Mouse (Mus musculus) lung, embryonic 16.5 days (tissue): ENCODE data around the gene Spred3. TPM values are rescaled to one million over a fixed set of nuclear protein-coding genes. Genes with fewer than 3 reads are reported as not detected.
A peak's percentile ranks its signal among the peaks of the same experiment; 100 is the strongest.
"Not testable (repeated sequence)": the region's sequence is repeated elsewhere in the genome, so short reads cannot be mapped to it uniquely, and the experiment has no call there.

Source experiments
- ATAC-seq: fragments of 200-750 bp; cut with Nextera tagmentation; 2 replicates; pipeline ENCODE4 v1.8.0; 2017; ENCODE audit warnings: low read depth, mild to moderate bottlenecking, moderate library complexity
- H3K27ac ChIP-seq: fragments of 300-500 bp; sonication (generic); 2 replicates; pipeline ENCODE4 v1.5.1; 2014; ENCODE audit warnings: mild to moderate bottlenecking, control low read depth, low read length
- H3K27me3 ChIP-seq: fragments of 300-500 bp; sonication (generic); 2 replicates; pipeline ENCODE4 v1.6.1; 2014; ENCODE audit warnings: low read depth, low read length, mixed read lengths; ENCODE audit not compliant: control insufficient read depth, insufficient read depth
- H3K36me3 ChIP-seq: fragments of 300-500 bp; sonication (generic); 2 replicates; pipeline ENCODE4 v1.6.1; 2014; ENCODE audit warnings: low read length; ENCODE audit not compliant: control insufficient read depth, insufficient read depth
- H3K4me1 ChIP-seq: fragments of 300-500 bp; sonication (generic); replicated peaks from 2 replicates; pipeline ENCODE4 v1.6.1; 2014; ENCODE audit warnings: low read length, mixed read lengths; ENCODE audit not compliant: control insufficient read depth, insufficient read depth
- H3K4me2 ChIP-seq: fragments of 300-500 bp; sonication (generic); 2 replicates; pipeline ENCODE4 v1.6.1; 2014; ENCODE audit warnings: low read depth, low read length, control low read depth
- H3K4me3 ChIP-seq: fragments of 300-500 bp; sonication (generic); 2 replicates; pipeline ENCODE4 v1.5.1; 2014; ENCODE audit warnings: mild to moderate bottlenecking, low read length, control low read depth
- H3K9ac ChIP-seq: fragments of 300-500 bp; sonication (generic); 2 replicates; pipeline ENCODE4 v1.6.1; 2014; ENCODE audit warnings: low read length, control low read depth
- H3K9me3 ChIP-seq: fragments of 300-500 bp; sonication (generic); 2 replicates; pipeline ENCODE4 v1.6.1; 2016; ENCODE audit warnings: low read length; ENCODE audit not compliant: control insufficient read depth
- WGBS: fragments of 180-500 bp; shearing (Covaris S2); extraction: QIAGEN DNeasy Blood & Tissue Kit; methylation state at CpG from one replicate; pipeline ENCODE4 v1.1.7; 2014; 5-methylcytosine and 5-hydroxymethylcytosine counted together
- polyA plus RNA-seq: library from polyadenylated mRNA; unstranded; fragments of >200 nt; fragmentation: Nextera tagmentation; extraction: Ambion mirVana; gene quantifications from 2 replicates; pipeline ENCODE4 v1.2.1, GENCODE M21; 2015

Spred3 gene
- 1.2 and 2.0 TPM in 2 replicates for polyA plus RNA-seq

DNA sequence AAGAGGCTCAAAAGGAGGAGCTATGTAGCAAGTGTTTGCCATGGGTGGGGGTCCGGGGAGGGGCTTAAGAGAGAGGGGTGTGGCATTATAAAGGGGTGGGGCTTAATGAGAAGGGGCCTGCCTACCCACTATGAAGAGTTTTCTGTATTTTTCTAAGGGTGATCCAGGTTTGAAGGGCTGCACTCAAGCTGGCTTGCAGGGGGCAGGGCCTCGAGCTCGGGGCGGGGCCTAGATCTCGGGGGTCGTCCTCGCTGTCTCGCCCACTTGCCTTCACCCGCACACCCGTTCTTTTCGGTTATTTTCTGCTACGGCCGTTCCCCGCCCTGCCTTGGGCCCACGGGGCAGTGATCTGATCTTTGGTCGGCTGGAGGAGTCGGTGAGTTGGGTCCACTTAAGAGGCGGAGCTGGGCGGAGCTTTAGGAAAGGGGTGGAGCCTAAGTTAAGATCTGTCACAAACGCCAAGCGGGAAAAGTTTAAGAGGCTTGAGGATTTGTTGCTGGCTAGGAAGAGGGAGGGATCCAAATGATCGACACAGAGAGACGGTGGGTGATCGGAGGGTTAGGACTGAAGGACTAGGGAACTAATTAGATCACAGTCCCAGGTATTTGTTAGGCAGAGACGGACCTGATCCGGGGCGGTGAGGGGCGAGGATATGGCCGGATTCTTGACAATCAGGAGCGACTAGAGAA, at the start of gene Spred3, which contains the start of gene Ggn:
Spred3 (minus strand) TSS at position 346 of the 689 bp plus-strand sequence.
Ggn (plus strand) TSS at position 145 of the 689 bp plus-strand sequence.
- Histone ChIP-seq H3K4me3 (peak within 1 kb of the TSS; percentile 52), H3K9me3 (no peaks in the 10 kb centered on the region), H3K27ac (peak within 1 kb of the TSS; percentile 86), H3K9ac (peak within 1 kb of the TSS; percentile 66), H3K36me3 (peaks cover 17% of the 10 kb centered on the region), H3K4me2 (peak within 1 kb of the TSS; percentile 84), H3K4me1 (peaks cover 25% of the 10 kb centered on the region), H3K27me3 (peaks cover 43% of the 10 kb centered on the region)
- peak; percentile 73 for ATAC-seq
- WGBS = under 1% methylated on average over 30 of the region's 30 CpGs

GRCm38 (mm10) chr7:29214846-29215245, 44.6 kb upstream of the Spred3 start:
- H3K36me3 ChIP-seq = 0 out of 2 replicates have a peak, but pooled peaks cover under 1% of the 10 kb centered on the region
- peak overlapping the region; percentile 52; the same call in 1 of the 2 replicates for H3K27ac ChIP-seq
- H3K4me2 ChIP-seq = no peak overlapping the region
- no peak overlapping the region for H3K4me3 ChIP-seq
- no peak overlapping the region for H3K9ac ChIP-seq
- WGBS = 37% methylated on average over 15 of the region's 15 CpGs
- ATAC-seq = no peak
- H3K4me1 ChIP-seq = peaks cover 3% of the 10 kb centered on the region
- H3K27me3 ChIP-seq = no peaks in the 10 kb centered on the region
- peaks cover 6% of the 10 kb centered on the region for H3K9me3 ChIP-seq

DNA sequence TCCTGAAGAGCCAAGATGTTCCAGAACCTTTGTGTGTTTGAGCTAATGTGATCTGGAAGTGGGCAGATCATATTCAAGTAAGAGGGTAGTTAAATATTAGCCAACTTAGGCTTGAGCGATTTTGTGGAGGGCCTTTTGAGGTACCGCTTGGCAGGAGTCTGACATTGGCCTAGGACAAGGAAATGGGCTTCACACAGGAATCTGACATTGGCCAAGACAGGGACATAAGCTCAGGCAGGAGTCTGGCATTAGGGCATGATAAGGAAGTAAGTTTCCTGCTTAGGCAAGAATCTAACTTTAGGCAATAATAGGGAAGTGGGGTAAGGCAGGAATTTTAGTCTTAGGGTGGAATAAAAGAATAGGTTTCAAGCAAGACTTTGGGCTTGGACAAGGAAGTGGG, 44.0 kb upstream of the Spred3 start:
- no peak overlapping the region for H3K9ac ChIP-seq
- H3K9me3 ChIP-seq = 0 out of 2 replicates have a peak, but pooled peaks cover 3% of the 10 kb centered on the region
- H3K36me3 ChIP-seq = no peaks in the 10 kb centered on the region
- peak; percentile 31 for ATAC-seq
- no peak overlapping the region for H3K4me2 ChIP-seq
- H3K4me3 ChIP-seq = no peak overlapping the region
- H3K4me1 ChIP-seq = peaks cover 3% of the 10 kb centered on the region
- H3K27me3 ChIP-seq = no peaks in the 10 kb centered on the region
- H3K27ac ChIP-seq = peak overlapping the region; percentile 52
- WGBS = 38% methylated on average over 2 of the region's 2 CpGs

DNA sequence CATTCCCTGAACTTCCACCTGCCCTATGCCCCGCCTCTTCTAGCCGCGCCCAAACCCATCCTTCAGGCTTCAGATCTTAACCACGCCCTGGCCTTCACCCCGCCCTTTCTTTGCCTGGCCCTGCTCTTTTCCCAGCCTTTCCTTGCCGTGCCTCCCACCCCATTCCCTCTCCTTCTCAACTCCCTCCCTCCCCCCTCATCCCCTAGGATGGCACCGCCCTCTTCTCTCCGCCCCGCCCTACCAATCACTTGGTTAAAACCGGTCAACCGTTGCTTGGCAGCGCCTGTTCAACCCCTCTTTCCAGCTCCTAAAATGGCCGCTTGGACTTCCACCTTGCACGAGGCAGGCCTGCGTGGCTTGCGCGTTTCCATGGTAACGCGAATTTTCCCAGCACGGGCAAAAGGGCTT, 43.5 kb upstream of the Spred3 start, which contains the start of gene Catsperg1:
Catsperg1 (minus strand) TSS at position 361 of the 408 bp plus-strand sequence.
- Histone ChIP-seq H3K4me1 (peaks cover 3% of the 10 kb centered on the region), H3K9me3 (0 out of 2 replicates have a peak, but pooled peaks cover 3% of the 10 kb centered on the region), H3K4me2 (peak within 1 kb of the TSS; percentile 27), H3K9ac (no peak within 1 kb of the TSS), H3K27me3 (no peaks in the 10 kb centered on the region), H3K36me3 (no peaks in the 10 kb centered on the region), H3K4me3 (no peak within 1 kb of the TSS; the same call in 1 of the 2 replicates), H3K27ac (peak within 1 kb of the TSS; percentile 52)
- ATAC-seq = peak; percentile 63
- 6% methylated on average over 20 of the region's 20 CpGs for WGBS

DNA sequence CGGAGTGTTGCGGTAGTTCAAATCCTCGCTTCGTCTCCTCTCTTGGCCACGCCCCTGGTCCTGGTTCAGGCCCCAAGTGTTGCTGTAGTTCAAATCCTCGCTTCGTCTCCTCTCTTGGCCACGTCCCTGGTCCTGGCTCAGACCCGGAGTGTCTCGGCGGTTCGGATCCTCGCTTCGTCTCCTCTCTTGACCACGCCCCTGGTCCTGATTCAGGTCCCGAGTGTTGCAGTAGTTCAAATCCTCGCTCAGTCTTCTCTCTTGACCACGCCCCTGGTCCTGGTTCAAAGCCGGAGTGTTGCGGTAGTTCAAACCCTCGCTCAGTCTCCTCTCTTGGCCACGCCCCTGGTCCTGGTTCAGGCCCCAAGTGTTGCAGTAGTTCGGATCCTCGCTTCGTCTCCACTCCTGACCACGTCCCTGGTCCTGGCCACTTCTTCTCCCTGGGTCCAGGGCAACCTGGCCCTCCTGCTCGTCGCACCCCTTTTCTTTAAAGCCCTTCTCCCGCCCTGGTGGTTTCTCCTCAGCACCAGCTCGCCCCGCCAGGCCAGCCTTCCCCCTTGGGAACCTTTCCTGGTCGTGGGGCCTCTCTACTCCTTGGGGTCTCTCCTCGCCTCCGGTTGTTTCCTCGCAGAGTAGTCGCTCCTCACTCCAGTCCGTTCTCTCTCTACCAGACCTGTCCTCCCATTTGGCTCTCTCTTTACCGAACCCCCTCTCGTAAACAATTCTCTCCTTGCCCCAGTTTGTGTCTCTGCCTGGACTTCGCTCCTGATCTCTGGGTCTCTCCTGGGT, 42.8 kb upstream of the Spred3 start:
- not testable (repeated sequence) for H3K27me3 ChIP-seq, H3K27ac ChIP-seq, H3K36me3 ChIP-seq, H3K9me3 ChIP-seq, H3K4me1 ChIP-seq, H3K9ac ChIP-seq, ATAC-seq, H3K4me3 ChIP-seq
- peak overlapping the region; percentile 27 for H3K4me2 ChIP-seq
- WGBS = 22% methylated on average over 40 of the region's 40 CpGs

- ATAC-seq = no peak
- Histone ChIP-seq H3K4me3 (peak overlapping the region; percentile 48), H3K9me3 (0 out of 2 replicates have a peak, but pooled peaks cover 3% of the 10 kb centered on the region), H3K4me1 (peaks cover 3% of the 10 kb centered on the region), H3K36me3 (no peaks in the 10 kb centered on the region), H3K4me2 (peak overlapping the region; percentile 57), H3K27ac (peak overlapping the region; percentile 94), H3K9ac (no peak overlapping the region; the same call in 1 of the 2 replicates), H3K27me3 (no peaks in the 10 kb centered on the region)
- WGBS = 22% methylated on average over 26 of the region's 26 CpGs
These were observed 42.1 kb upstream of the Spred3 start for GRCm38 (mm10) chr7:29212199-29212765.

GRCm38 (mm10) chr7:29211415-29212198, 41.4 kb upstream of the Spred3 start:
- WGBS = 6% methylated on average over 34 of the region's 34 CpGs
- Histone ChIP-seq H3K4me1 (peaks cover 3% of the 10 kb centered on the region), H3K4me2 (peak overlapping the region; percentile 57), H3K36me3 (no peaks in the 10 kb centered on the region), H3K27me3 (no peaks in the 10 kb centered on the region), H3K9ac (peak overlapping the region; percentile 42), H3K4me3 (peak overlapping the region; percentile 48), H3K27ac (peak overlapping the region; percentile 94), H3K9me3 (0 out of 2 replicates have a peak, but pooled peaks cover 3% of the 10 kb centered on the region)
- peak; percentile 90 for ATAC-seq

DNA sequence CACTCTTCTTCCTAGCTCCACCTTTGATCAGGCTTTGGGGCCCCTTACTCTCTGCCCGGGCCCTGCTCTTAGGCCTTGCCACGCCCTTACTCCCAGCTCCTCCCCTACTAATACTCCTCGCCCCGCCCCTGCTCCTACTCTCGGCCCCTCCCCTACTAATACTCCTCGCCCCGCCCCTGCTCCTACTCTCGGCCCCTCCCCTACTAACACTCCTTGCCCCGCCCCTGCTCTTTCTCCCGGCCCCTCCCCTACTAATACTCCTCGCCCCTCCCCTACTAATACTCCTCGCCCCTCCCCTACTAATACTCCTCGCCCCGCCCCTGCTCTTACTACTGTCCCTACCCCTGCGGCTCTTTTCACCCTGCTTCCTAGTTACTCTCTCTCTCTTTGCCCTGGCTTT, 40.8 kb upstream of the Spred3 start:
- not testable (repeated sequence) for H3K9me3 ChIP-seq, H3K27me3 ChIP-seq, H3K36me3 ChIP-seq, H3K4me1 ChIP-seq
- H3K27ac ChIP-seq = peak overlapping the region; percentile 94
- peak overlapping the region; percentile 42 for H3K9ac ChIP-seq
- H3K4me3 ChIP-seq = peak overlapping the region; percentile 48
- H3K4me2 ChIP-seq = peak overlapping the region; percentile 57
- WGBS = 18% methylated on average over 15 of the region's 15 CpGs
- peak; percentile 49 for ATAC-seq
